Mouse (Mus musculus): ENCODE results near the gene Foxp3. TPM values are rescaled to one million over a fixed set of nuclear protein-coding genes. Genes with fewer than 3 reads are reported as not detected.

Gene Foxp3
- total and polyA plus RNA-seq, 3 experiments, result 0.21 to 0.38 TPM; not detected in 1

GRCm38 (mm10) chrX:7574885-7575231, 1.4 kb downstream of the Foxp3 start:
- Histone ChIP-seq H3K9ac (ENCODE audit: insufficient read depth, low read depth) (peak overlapping the region; percentile 60), H3K4me1 (ENCODE audit: control insufficient read depth in 1 of 2, insufficient read depth in 2 of 2) (peaks cover 17 to 20% of the 10 kb centered on the region in 2 experiments), H3K27me3 (replicated peaks) (no peaks in the 10 kb centered on the region), H3K27ac (ENCODE audit: insufficient read depth, low read depth) (no peak overlapping the region), H3K79me2 (replicated peaks; ENCODE audit: control insufficient read depth, extremely low read depth, insufficient read depth, poor library complexity, severe bottlenecking) (no peaks in the 10 kb centered on the region), H3K9me3 (replicated peaks; ENCODE audit: low read length) (no peaks in the 10 kb centered on the region), H3K4me3 (replicated peaks in 1 of 3; ENCODE audit: low read depth in 2 of 3, low read length in 2 of 3, poor library complexity in 1 of 3) (peak overlapping the region; percentile 9 to 69 (median 64)), H3K36me3 (replicated peaks in 1 of 2; ENCODE audit: control insufficient read depth in 1 of 2, insufficient read depth in 1 of 2, low read length in 1 of 2) (peaks cover 0 to 2% of the 10 kb centered on the region in 2 experiments), H3K4me2 (ENCODE audit: insufficient read depth, low read depth, poor library complexity, severe bottlenecking) (peak overlapping the region; percentile 84)
- no peak for DNase-seq (ENCODE audit: extremely low read depth)
- in situ Hi-C loops (cut with MboI; ENCODE audit: low pct_ligation_motif_present, low pct_unique_long_range_greater_than_20kb, low sequenced_read_pairs), result no loop called here
- no peak for TF ChIP-seq RAD21 (IDR thresholded peaks at IDR 0.05; ENCODE audit: low read depth, low read length)
- 0 out of 2 replicates have a peak, but pooled peaks have one; percentile 4 for TF ChIP-seq BHLHE40 (IDR thresholded peaks at IDR 0.05; ENCODE audit: low read depth, low read length)
- dilution Hi-C loops (cut with MboI; ENCODE audit: extremely low pct_ligation_motif_present, extremely low pct_unique_long_range_greater_than_20kb, low sequenced_read_pairs), result no loop called here

- in situ Hi-C loops (cut with MboI; ENCODE audit: low pct_ligation_motif_present, low pct_unique_long_range_greater_than_20kb, low sequenced_read_pairs) (no loop called here), dilution Hi-C loops (cut with MboI; ENCODE audit: extremely low pct_ligation_motif_present, extremely low pct_unique_long_range_greater_than_20kb, low sequenced_read_pairs) (no loop called here)
- Histone ChIP-seq H3K27me3 (replicated peaks) (no peaks in the 10 kb centered on the region), H3K4me2 (ENCODE audit: insufficient read depth, low read depth, poor library complexity, severe bottlenecking) (no peak overlapping the region), H3K4me3 (replicated peaks in 1 of 3; ENCODE audit: low read depth in 2 of 3, low read length in 2 of 3, poor library complexity in 1 of 3) (no peak overlapping the region), H3K36me3 (replicated peaks in 1 of 2; ENCODE audit: control insufficient read depth in 1 of 2, insufficient read depth in 1 of 2, low read length in 1 of 2) (peaks cover 0 to 21% of the 10 kb centered on the region in 2 experiments), H3K4me1 (ENCODE audit: control insufficient read depth in 1 of 2, insufficient read depth in 2 of 2) (no peaks in the 10 kb centered on the region), H3K9ac (ENCODE audit: insufficient read depth, low read depth) (no peak overlapping the region), H3K79me2 (replicated peaks; ENCODE audit: control insufficient read depth, extremely low read depth, insufficient read depth, poor library complexity, severe bottlenecking) (no peaks in the 10 kb centered on the region), H3K27ac (ENCODE audit: insufficient read depth, low read depth) (no peak overlapping the region), H3K9me3 (replicated peaks; ENCODE audit: low read length) (no peaks in the 10 kb centered on the region)
- TF ChIP-seq RCOR1 (conservative IDR thresholded peaks at IDR 0.05; ENCODE audit: low read depth, low read length) (no peak), JUN (IDR thresholded peaks at IDR 0.05; ENCODE audit: insufficient read depth, low read depth, low read length) (no peak), TCF12 (IDR thresholded peaks at IDR 0.05; ENCODE audit: low read depth, low read length) (no peak), ETS1 (conservative IDR thresholded peaks at IDR 0.05; ENCODE audit: low read depth, low read length) (no peak), CHD1 (IDR thresholded peaks at IDR 0.05; ENCODE audit: low read depth, low read length) (no peak), ZNF384 (IDR thresholded peaks at IDR 0.05; ENCODE audit: low read depth, low read length) (no peak), IRF4 (IDR thresholded peaks at IDR 0.05; ENCODE audit: low read depth, low read length) (no peak)
- DNase-seq (ENCODE audit: extremely low read depth), result no peak
Observed at GRCm38 (mm10) chrX:7581151-7581550, 7.7 kb downstream of the Foxp3 start.

GRCm38 (mm10) chrX:7583881-7584280, 10.4 kb downstream of the Foxp3 start:
- Histone ChIP-seq H3K9me3 (replicated peaks; ENCODE audit: low read length) (no peaks in the 10 kb centered on the region), H3K4me1 (ENCODE audit: control insufficient read depth in 1 of 2, insufficient read depth in 2 of 2) (peaks cover 7% of the 10 kb centered on the region in 2 experiments), H3K27me3 (replicated peaks) (no peaks in the 10 kb centered on the region), H3K79me2 (replicated peaks; ENCODE audit: control insufficient read depth, extremely low read depth, insufficient read depth, poor library complexity, severe bottlenecking) (no peaks in the 10 kb centered on the region), H3K36me3 (replicated peaks in 1 of 2; ENCODE audit: control insufficient read depth in 1 of 2, insufficient read depth in 1 of 2, low read length in 1 of 2) (peaks cover 4 to 40% of the 10 kb centered on the region in 2 experiments), H3K27ac (ENCODE audit: insufficient read depth, low read depth) (no peak overlapping the region), H3K4me2 (ENCODE audit: insufficient read depth, low read depth, poor library complexity, severe bottlenecking) (no peak overlapping the region), H3K9ac (ENCODE audit: insufficient read depth, low read depth) (no peak overlapping the region), H3K4me3 (replicated peaks in 1 of 3; ENCODE audit: low read depth in 2 of 3, low read length in 2 of 3, poor library complexity in 1 of 3) (no peak overlapping the region)
- dilution Hi-C loops (cut with MboI; ENCODE audit: extremely low pct_ligation_motif_present, extremely low pct_unique_long_range_greater_than_20kb, low sequenced_read_pairs), result no loop called here
- no peak for TF ChIP-seq USF2 (conservative IDR thresholded peaks at IDR 0.05; ENCODE audit: low read depth, low read length)
- no peak for TF ChIP-seq USF1 (IDR thresholded peaks at IDR 0.05; ENCODE audit: low read depth, low read length)
- no peak for TF ChIP-seq MEF2A (IDR thresholded peaks at IDR 0.05; ENCODE audit: borderline replicate concordance, low read depth, low read length)
- DNase-seq (ENCODE audit: extremely low read depth), result no peak
- in situ Hi-C loops (cut with MboI; ENCODE audit: low pct_ligation_motif_present, low pct_unique_long_range_greater_than_20kb, low sequenced_read_pairs), result no loop called here
